Mouse (Mus musculus) heart, embryonic 11.5 days (tissue): ENCODE results near the gene Tlnrd1. TPM values are rescaled to one million over a fixed set of nuclear protein-coding genes. Genes with fewer than 3 reads are reported as not detected.
A peak's percentile ranks its signal among the peaks of the same experiment; 100 is the strongest.

ENCODE experiments used
- ATAC-seq: fragments of 200-750 bp; cut with Nextera tagmentation; replicated peaks from 2 replicates; pipeline ENCODE4 v1.8.0; 2017; ENCODE audit warnings: moderate library complexity; ENCODE audit not compliant: insufficient number of reproducible peaks, low FRiP score, low TSS enrichment
- H3K27ac ChIP-seq: fragments of 300-500 bp; sonication (generic); 2 replicates; pipeline ENCODE4 v1.5.1; 2014; ENCODE audit warnings: mild to moderate bottlenecking, low read depth, low read length
- H3K27me3 ChIP-seq: fragments of 300-500 bp; sonication (generic); 2 replicates; pipeline ENCODE4 v1.6.1; 2014; ENCODE audit warnings: mild to moderate bottlenecking, low read length, mixed read lengths; ENCODE audit not compliant: control insufficient read depth, insufficient read depth
- H3K36me3 ChIP-seq: fragments of 300-500 bp; sonication (generic); 2 replicates; pipeline ENCODE4 v1.6.1; 2014; ENCODE audit warnings: mild to moderate bottlenecking, low read length, moderate library complexity, mixed read lengths; ENCODE audit not compliant: control insufficient read depth, insufficient read depth
- H3K4me1 ChIP-seq: fragments of 300-500 bp; sonication (generic); 2 replicates; pipeline ENCODE4 v1.6.1; 2014; ENCODE audit warnings: low read length; ENCODE audit not compliant: control insufficient read depth, insufficient read depth
- H3K4me2 ChIP-seq: fragments of 300-500 bp; sonication (generic); 2 replicates; pipeline ENCODE4 v1.6.1; 2014; ENCODE audit warnings: mild to moderate bottlenecking, moderate library complexity
- H3K4me3 ChIP-seq: fragments of 300-500 bp; sonication (generic); 2 replicates; pipeline ENCODE4 v1.5.1; 2014; ENCODE audit warnings: low read depth, low read length
- H3K9ac ChIP-seq: fragments of 300-500 bp; sonication (generic); 2 replicates; pipeline ENCODE4 v1.6.1; 2014; ENCODE audit warnings: mild to moderate bottlenecking, low read depth, low read length, moderate library complexity
- H3K9me3 ChIP-seq: fragments of 300-500 bp; sonication (generic); replicated peaks from 2 replicates; pipeline ENCODE4 v1.6.1; 2016; ENCODE audit warnings: low read length; ENCODE audit not compliant: control insufficient read depth
- WGBS: fragments of 180-500 bp; shearing (Covaris S2); extraction: QIAGEN DNeasy Blood & Tissue Kit; methylation state at CpG from one replicate; pipeline ENCODE4 v1.1.7; 2014; ENCODE audit not compliant: insufficient replicate concordance; 5-methylcytosine and 5-hydroxymethylcytosine counted together
- polyA plus RNA-seq: library from polyadenylated mRNA; unstranded; fragments of >200 nt; fragmentation: Nextera tagmentation; extraction: Ambion mirVana; gene quantifications from 2 replicates; pipeline ENCODE4 v1.2.1, GENCODE M21; 2014

The Tlnrd1 gene
- polyA plus RNA-seq, 1 experiment from 2014 or later, result 13.9 TPM

- ATAC-seq, result no peak
- H3K4me1 ChIP-seq, result peaks cover 10% of the 10 kb centered on the region; the same call in 1 of the 2 replicates
- no peak overlapping the region for H3K4me2 ChIP-seq
- 36% methylated on average over 5 of the region's 5 CpGs for WGBS
- H3K9ac ChIP-seq, result no peak overlapping the region
- H3K27ac ChIP-seq, result 0 out of 2 replicates have a peak overlapping the region, but pooled peaks have one; percentile 10
- no peak overlapping the region for H3K4me3 ChIP-seq
- H3K27me3 ChIP-seq, result no peaks in the 10 kb centered on the region
- H3K36me3 ChIP-seq, result peaks cover 14% of the 10 kb centered on the region
- peaks cover 3% of the 10 kb centered on the region; the same call in 1 of the 2 replicates for H3K9me3 ChIP-seq
Observed at GRCm38 (mm10) chr7:83902296-83903145, 18.4 kb upstream of the Tlnrd1 start.

- no peak for ATAC-seq
- H3K36me3 ChIP-seq, result peaks cover 17% of the 10 kb centered on the region
- no peaks in the 10 kb centered on the region for H3K27me3 ChIP-seq
Observed at GRCm38 (mm10) chr7:83901425-83901824, 17.3 kb upstream of the Tlnrd1 start.

GRCm38 (mm10) chr7:83900519-83900918 is 16.4 kb upstream of the Tlnrd1 start:
- H3K9ac ChIP-seq, result no peak overlapping the region
- 78% methylated on average over 3 of the region's 3 CpGs for WGBS

More at GRCm38 (mm10) chr7:83901425-83901824, 17.3 kb upstream of the Tlnrd1 start:
- H3K9me3 ChIP-seq, result peaks cover 3% of the 10 kb centered on the region; the same call in 1 of the 2 replicates
- H3K4me2 ChIP-seq, result no peak overlapping the region
- no peak overlapping the region for H3K27ac ChIP-seq
- no peak overlapping the region for H3K4me3 ChIP-seq
- peaks cover 10% of the 10 kb centered on the region; the same call in 1 of the 2 replicates for H3K4me1 ChIP-seq
- no peak overlapping the region for H3K9ac ChIP-seq
- 76% methylated on average over 4 of the region's 4 CpGs for WGBS

GRCm38 (mm10) chr7:83898267-83898666 is 14.2 kb upstream of the Tlnrd1 start:
- H3K4me3 ChIP-seq, result no peak overlapping the region
- peaks cover 18% of the 10 kb centered on the region for H3K4me1 ChIP-seq
- WGBS, result 73% methylated on average over 11 of the region's 11 CpGs
- H3K9me3 ChIP-seq, result no peaks in the 10 kb centered on the region
- no peak overlapping the region for H3K9ac ChIP-seq
- peaks cover 22% of the 10 kb centered on the region for H3K36me3 ChIP-seq
- H3K4me2 ChIP-seq, result no peak overlapping the region
- no peaks in the 10 kb centered on the region for H3K27me3 ChIP-seq
- H3K27ac ChIP-seq, result no peak overlapping the region
- peak; percentile 31; the same call in 1 of the 2 replicates for ATAC-seq

More at GRCm38 (mm10) chr7:83900519-83900918, 16.4 kb upstream of the Tlnrd1 start:
- Histone ChIP-seq H3K4me1 (peaks cover 10% of the 10 kb centered on the region; the same call in 1 of the 2 replicates), H3K9me3 (no peaks in the 10 kb centered on the region), H3K27ac (no peak overlapping the region), H3K27me3 (no peaks in the 10 kb centered on the region), H3K36me3 (peaks cover 19% of the 10 kb centered on the region), H3K4me2 (no peak overlapping the region), H3K4me3 (no peak overlapping the region)
- no peak for ATAC-seq

GRCm38 (mm10) chr7:83896077-83896740 is 12.1 kb upstream of the Tlnrd1 start:
- no peaks in the 10 kb centered on the region for H3K9me3 ChIP-seq
- no peak overlapping the region for H3K9ac ChIP-seq
- peaks cover 12% of the 10 kb centered on the region for H3K4me1 ChIP-seq
- H3K27ac ChIP-seq, result no peak overlapping the region
- no peak overlapping the region for H3K4me3 ChIP-seq
- H3K4me2 ChIP-seq, result no peak overlapping the region
- peaks cover 22% of the 10 kb centered on the region for H3K36me3 ChIP-seq
- H3K27me3 ChIP-seq, result no peaks in the 10 kb centered on the region
- no peak for ATAC-seq
- WGBS, result 80% methylated on average over 5 of the region's 5 CpGs

- Histone ChIP-seq H3K27ac (no peak overlapping the region), H3K4me2 (no peak overlapping the region), H3K4me3 (no peak overlapping the region), H3K4me1 (peaks cover 12% of the 10 kb centered on the region), H3K9me3 (no peaks in the 10 kb centered on the region), H3K9ac (no peak overlapping the region), H3K36me3 (peaks cover 18% of the 10 kb centered on the region), H3K27me3 (no peaks in the 10 kb centered on the region)
- no peak for ATAC-seq
- 91% methylated on average over 1 of the region's 1 CpGs for WGBS
Observed at GRCm38 (mm10) chr7:83894348-83894747, 10.2 kb upstream of the Tlnrd1 start.

GRCm38 (mm10) chr7:83892333-83892669 is 8.2 kb upstream of the Tlnrd1 start:
- H3K27me3 ChIP-seq, result no peaks in the 10 kb centered on the region
- peak overlapping the region; percentile 86 for H3K9ac ChIP-seq
- H3K4me2 ChIP-seq, result peak overlapping the region; percentile 84
- peaks cover 12% of the 10 kb centered on the region for H3K4me1 ChIP-seq
- peak overlapping the region; percentile 78 for H3K4me3 ChIP-seq
- under 1% methylated on average over 21 of the region's 21 CpGs for WGBS
- H3K27ac ChIP-seq, result peak overlapping the region; percentile 84
- peaks cover 8% of the 10 kb centered on the region; the same call in 1 of the 2 replicates for H3K36me3 ChIP-seq
- H3K9me3 ChIP-seq, result no peaks in the 10 kb centered on the region
- ATAC-seq, result no peak

GRCm38 (mm10) chr7:83891433-83892332 is 7.6 kb upstream of the Tlnrd1 start:
- ATAC-seq, result peak; percentile 97
- Histone ChIP-seq H3K4me3 (peak overlapping the region; percentile 78), H3K27ac (peak overlapping the region; percentile 84), H3K4me1 (peaks cover 12% of the 10 kb centered on the region), H3K9me3 (no peaks in the 10 kb centered on the region), H3K27me3 (no peaks in the 10 kb centered on the region), H3K9ac (peak overlapping the region; percentile 86), H3K4me2 (peak overlapping the region; percentile 84), H3K36me3 (peaks cover 7% of the 10 kb centered on the region; the same call in 1 of the 2 replicates)
- WGBS, result 3% methylated on average over 37 of the region's 44 CpGs
